Mouse (Mus musculus) heart, embryonic 16.5 days (tissue): ENCODE measurements around the gene Coro6. TPM values are rescaled to one million over a fixed set of nuclear protein-coding genes. Genes with fewer than 3 reads are reported as not detected.

ENCODE experiments used
- ATAC-seq: fragments of 200-750 bp; cut with Nextera tagmentation; replicated peaks from 2 replicates; pipeline ENCODE4 v1.8.0; 2017; ENCODE audit warnings: moderate number of reproducible peaks; ENCODE audit not compliant: insufficient read depth, low FRiP score; ENCODE audit errors: extremely low read depth
- H3K27ac ChIP-seq: fragments of 300-500 bp; sonication (generic); 2 replicates; pipeline ENCODE4 v1.5.1; 2014; ENCODE audit warnings: mild to moderate bottlenecking, low read length, control low read depth, moderate library complexity
- H3K27me3 ChIP-seq: fragments of 300-500 bp; sonication (generic); 2 replicates; pipeline ENCODE4 v1.6.1; 2014; ENCODE audit warnings: low read length, mixed read lengths; ENCODE audit not compliant: control insufficient read depth, insufficient read depth
- H3K36me3 ChIP-seq: fragments of 300-500 bp; sonication (generic); 2 replicates; pipeline ENCODE4 v1.6.1; 2014; ENCODE audit not compliant: control insufficient read depth, insufficient read depth
- H3K4me1 ChIP-seq: fragments of 300-500 bp; sonication (generic); 2 replicates; pipeline ENCODE4 v1.6.1; 2014; ENCODE audit warnings: low read length, mixed read lengths; ENCODE audit not compliant: control insufficient read depth, insufficient read depth
- H3K4me2 ChIP-seq: fragments of 300-500 bp; sonication (generic); 2 replicates; pipeline ENCODE4 v1.6.1; 2014; ENCODE audit warnings: low read depth, mild to moderate bottlenecking, control low read depth, low read length
- H3K4me3 ChIP-seq: fragments of 300-500 bp; sonication (generic); 2 replicates; pipeline ENCODE4 v1.5.1; 2014; ENCODE audit warnings: mild to moderate bottlenecking, control low read depth, low read length
- H3K9ac ChIP-seq: fragments of 300-500 bp; sonication (generic); 2 replicates; pipeline ENCODE4 v1.6.1; 2014; ENCODE audit warnings: low read length, control low read depth
- H3K9me3 ChIP-seq: fragments of 300-500 bp; sonication (generic); replicated peaks from 2 replicates; pipeline ENCODE4 v1.6.1; 2016; ENCODE audit warnings: low read length; ENCODE audit not compliant: control insufficient read depth
- WGBS: fragments of 180-500 bp; shearing (Covaris S2); extraction: QIAGEN DNeasy Blood & Tissue Kit; methylation state at CpG from one replicate; pipeline ENCODE4 v1.1.7; 2014; 5-methylcytosine and 5-hydroxymethylcytosine counted together
- polyA plus RNA-seq: library from polyadenylated mRNA; unstranded; fragments of >200 nt; fragmentation: Nextera tagmentation; extraction: Ambion mirVana; gene quantifications from 2 replicates; pipeline ENCODE4 v1.2.1, GENCODE M21; 2015

Gene Coro6
- polyA plus RNA-seq, 1 experiment from 2014 or later = 47.4 TPM

DNA sequence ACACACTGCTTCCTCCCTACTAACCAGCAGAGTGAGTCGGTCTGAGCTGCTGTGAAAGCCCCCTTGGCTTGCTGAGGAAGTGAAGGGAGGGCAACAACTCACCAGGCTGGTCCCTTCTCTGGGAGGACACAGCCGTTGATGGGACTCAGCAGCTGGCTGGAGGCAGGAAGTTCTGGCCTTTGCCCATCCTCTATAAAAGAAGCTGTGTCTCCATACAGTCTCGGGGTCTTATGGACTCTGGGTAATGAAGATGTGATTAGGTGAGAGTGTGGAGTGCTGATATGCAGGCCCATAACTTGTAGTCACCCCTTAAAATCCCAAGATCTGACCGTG is 32.1 kb downstream of the Coro6 start:
- Histone ChIP-seq H3K4me3 (peak overlapping the region; percentile 95), H3K9ac (peak overlapping the region; percentile 95), H3K4me2 (peak overlapping the region; percentile 95), H3K4me1 (peaks cover 66% of the 10 kb centered on the region), H3K27me3 (no peaks in the 10 kb centered on the region), H3K36me3 (peaks cover 1% of the 10 kb centered on the region; the same call in 1 of the 2 replicates), H3K27ac (peak overlapping the region; percentile 87), H3K9me3 (no peaks in the 10 kb centered on the region)
- ATAC-seq = no peak
- 20% methylated on average over 4 of the region's 4 CpGs for WGBS

DNA sequence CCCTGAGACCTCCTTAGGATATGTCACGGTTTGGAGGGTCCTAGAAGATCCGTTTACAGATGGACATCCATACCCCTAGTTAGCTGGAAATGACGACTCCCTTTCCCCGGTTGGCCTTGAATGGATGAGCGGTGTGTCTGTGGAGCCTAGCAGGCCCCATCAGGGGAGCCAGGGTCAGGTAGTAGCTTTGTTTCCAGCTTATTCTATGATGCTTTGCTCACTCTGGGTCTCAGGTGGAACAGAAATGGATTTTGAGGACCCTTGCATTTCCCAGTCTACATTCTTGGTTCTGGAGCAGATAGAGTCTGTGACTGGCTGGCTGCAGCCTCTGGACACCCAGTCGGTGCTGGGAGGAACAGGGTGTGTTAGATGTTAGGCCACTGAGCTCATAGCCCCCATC is 32.6 kb downstream of the Coro6 start:
- no peak overlapping the region; the same call in 1 of the 2 replicates for H3K27ac ChIP-seq
- 59% methylated on average over 6 of the region's 6 CpGs for WGBS
- H3K9ac ChIP-seq = peak overlapping the region; percentile 95
- no peaks in the 10 kb centered on the region for H3K27me3 ChIP-seq
- peak overlapping the region; percentile 95 for H3K4me3 ChIP-seq
- ATAC-seq = no peak
- no peaks in the 10 kb centered on the region for H3K9me3 ChIP-seq
- peak overlapping the region; percentile 95 for H3K4me2 ChIP-seq
- peaks cover 66% of the 10 kb centered on the region for H3K4me1 ChIP-seq
- H3K36me3 ChIP-seq = peaks cover 5% of the 10 kb centered on the region; the same call in 1 of the 2 replicates

DNA sequence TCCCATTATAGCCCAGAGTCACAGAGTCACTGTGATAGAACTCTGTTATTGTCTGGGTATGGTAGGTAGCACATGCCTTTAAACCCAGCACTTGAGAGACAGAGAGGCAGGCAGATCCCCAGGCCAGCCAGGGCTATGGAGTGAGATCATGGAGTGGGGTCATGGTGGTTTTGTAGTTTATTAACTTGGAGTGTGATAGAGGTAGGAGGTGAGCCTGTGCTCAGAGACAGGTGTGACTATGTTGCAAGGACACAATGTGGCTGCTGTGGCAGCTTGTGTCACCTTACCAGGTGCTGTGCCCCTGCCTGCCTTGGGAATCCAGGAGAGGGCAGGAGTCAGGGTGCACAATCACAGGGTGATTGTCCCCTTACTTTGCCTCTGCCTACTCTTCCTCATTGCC is 33.3 kb downstream of the Coro6 start:
- Histone ChIP-seq H3K9me3 (no peaks in the 10 kb centered on the region), H3K4me1 (peaks cover 60% of the 10 kb centered on the region), H3K27ac (no peak overlapping the region; the same call in 1 of the 2 replicates), H3K36me3 (peaks cover 12% of the 10 kb centered on the region), H3K9ac (peak overlapping the region; percentile 38; the same call in 1 of the 2 replicates), H3K27me3 (no peaks in the 10 kb centered on the region), H3K4me2 (no peak overlapping the region), H3K4me3 (no peak overlapping the region)
- no peak for ATAC-seq

DNA sequence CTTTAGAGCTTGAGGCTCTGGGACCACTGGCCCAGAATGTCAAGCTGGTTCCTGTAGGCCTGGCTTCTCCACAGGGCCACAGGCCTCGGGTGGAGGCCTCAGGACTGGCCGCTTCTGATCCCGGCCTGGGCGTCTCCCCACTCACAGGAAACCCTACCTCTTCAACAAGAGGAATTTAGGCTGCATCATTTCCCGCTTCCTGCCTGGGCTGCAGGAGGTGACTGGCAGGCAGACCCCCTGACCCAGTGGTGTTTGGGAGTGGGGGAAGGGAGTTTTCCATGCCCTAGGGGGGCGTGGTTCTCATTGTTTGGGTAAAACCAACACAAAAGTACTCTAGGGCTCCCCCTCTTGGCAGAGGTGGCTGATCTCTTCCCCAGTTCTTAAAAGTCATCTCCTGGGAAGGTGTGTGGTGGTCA is 35.1 kb downstream of the Coro6 start:
- Histone ChIP-seq H3K4me3 (no peak overlapping the region), H3K9me3 (no peaks in the 10 kb centered on the region), H3K36me3 (peaks cover 12% of the 10 kb centered on the region), H3K27me3 (no peaks in the 10 kb centered on the region), H3K9ac (peak overlapping the region; percentile 48), H3K4me2 (no peak overlapping the region), H3K27ac (peak overlapping the region; percentile 88), H3K4me1 (peaks cover 45% of the 10 kb centered on the region)
- peak; percentile 14; the same call in 1 of the 2 replicates for ATAC-seq
- WGBS = 50% methylated on average over 6 of the region's 6 CpGs

DNA sequence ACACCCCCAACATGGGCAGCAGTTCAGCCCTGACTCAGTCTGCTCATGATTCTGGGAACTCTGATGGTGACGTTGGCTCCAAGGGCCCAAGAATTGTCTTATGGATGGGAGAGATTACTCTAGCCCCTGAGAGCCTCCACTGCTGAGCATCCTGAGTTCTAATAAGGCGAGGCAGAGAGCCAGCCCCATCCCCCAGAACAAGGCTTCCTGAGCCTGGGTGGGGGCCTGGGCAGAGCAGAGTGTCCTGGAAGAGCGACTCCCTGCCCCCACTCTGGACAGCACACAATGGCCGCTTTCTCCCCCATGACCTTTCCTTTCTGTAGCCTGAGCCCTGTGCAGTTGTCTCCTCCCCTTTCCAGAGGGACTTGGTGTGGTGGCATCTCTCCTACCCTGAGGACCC is 35.6 kb downstream of the Coro6 start:
- Histone ChIP-seq H3K27ac (peak overlapping the region; percentile 88), H3K4me2 (peak overlapping the region; percentile 13; the same call in 1 of the 2 replicates), H3K36me3 (peaks cover 16% of the 10 kb centered on the region), H3K4me1 (peaks cover 45% of the 10 kb centered on the region), H3K9me3 (no peaks in the 10 kb centered on the region), H3K27me3 (no peaks in the 10 kb centered on the region), H3K9ac (peak overlapping the region; percentile 57), H3K4me3 (no peak overlapping the region)
- ATAC-seq = no peak
- 34% methylated on average over 4 of the region's 4 CpGs for whole genome bisulfite sequencing

DNA sequence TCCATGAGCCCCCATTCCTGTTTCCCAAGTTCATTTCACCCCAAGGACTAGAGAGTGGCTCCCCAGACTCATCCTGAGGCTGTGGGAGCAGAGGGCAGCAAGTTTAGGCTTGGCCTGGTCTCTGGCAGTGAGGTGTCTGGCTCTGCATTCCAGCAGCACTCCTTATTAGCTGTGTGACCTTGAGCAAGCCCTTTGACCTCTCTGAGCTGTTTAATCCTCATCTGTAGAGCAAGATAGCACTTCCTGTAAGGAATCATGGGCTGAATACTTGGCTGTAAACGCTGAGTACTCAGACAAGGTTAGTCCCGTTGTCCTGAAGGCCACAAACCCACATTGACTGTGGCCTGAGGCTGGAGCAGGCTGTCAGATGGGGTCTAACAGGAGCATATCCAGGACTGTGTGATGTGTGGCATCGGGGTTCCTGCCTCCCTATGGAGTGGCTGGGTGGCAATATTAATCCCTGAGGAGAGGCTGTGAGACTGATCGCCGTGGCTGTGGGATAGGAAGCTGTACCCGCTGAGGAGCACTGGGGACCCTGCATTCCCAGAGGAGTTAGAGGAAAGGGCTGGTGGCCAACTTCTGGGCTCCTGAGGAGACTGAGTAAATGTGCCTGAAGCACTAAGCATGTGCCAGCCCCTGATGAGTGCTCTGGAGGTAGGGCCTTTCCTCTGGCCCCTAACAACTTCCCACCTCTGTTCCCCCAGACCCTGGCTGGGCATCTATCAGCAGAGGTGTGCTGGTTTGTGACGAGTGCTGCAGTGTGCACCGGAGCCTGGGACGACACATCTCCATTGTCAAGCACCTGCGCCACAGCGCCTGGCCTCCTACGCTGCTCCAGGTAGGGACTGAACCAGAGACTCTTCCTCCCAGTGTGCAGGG is 36.3 kb downstream of the Coro6 start:
- peaks cover 22% of the 10 kb centered on the region for H3K36me3 ChIP-seq
- H3K9me3 ChIP-seq = no peaks in the 10 kb centered on the region
- no peak for ATAC-seq
- H3K27me3 ChIP-seq = no peaks in the 10 kb centered on the region
- no peak overlapping the region for H3K4me3 ChIP-seq
- peak overlapping the region; percentile 13; the same call in 1 of the 2 replicates for H3K4me2 ChIP-seq
- WGBS = 63% methylated on average over 12 of the region's 12 CpGs
- peaks cover 48% of the 10 kb centered on the region for H3K4me1 ChIP-seq
- H3K27ac ChIP-seq = peak overlapping the region; percentile 88
- peak overlapping the region; percentile 57 for H3K9ac ChIP-seq

DNA sequence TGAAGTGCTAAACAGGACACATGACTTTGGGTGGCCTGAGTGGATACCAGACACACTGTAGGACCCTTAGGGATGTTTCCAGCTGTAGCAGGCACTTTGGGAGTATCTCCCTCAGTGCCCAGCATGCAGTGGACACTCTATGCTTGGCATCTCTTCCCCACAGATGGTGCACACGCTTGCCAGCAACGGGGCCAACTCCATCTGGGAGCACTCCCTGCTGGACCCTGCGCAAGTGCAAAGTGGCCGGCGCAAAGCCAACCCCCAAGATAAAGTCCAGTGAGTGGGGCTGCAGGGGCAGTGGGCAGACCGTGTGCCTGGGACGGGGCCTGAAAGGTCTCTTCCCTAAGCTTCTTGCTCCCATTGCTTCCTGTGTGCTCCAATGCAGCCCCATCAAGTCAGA is 37.1 kb downstream of the Coro6 start:
- no peaks in the 10 kb centered on the region for H3K27me3 ChIP-seq
- H3K4me1 ChIP-seq = peaks cover 43% of the 10 kb centered on the region
- ATAC-seq = no peak
- H3K27ac ChIP-seq = no peak overlapping the region
- 80% methylated on average over 7 of the region's 7 CpGs for WGBS
- no peak overlapping the region for H3K4me2 ChIP-seq
- H3K36me3 ChIP-seq = peaks cover 28% of the 10 kb centered on the region
- H3K9me3 ChIP-seq = no peaks in the 10 kb centered on the region
- no peak overlapping the region for H3K4me3 ChIP-seq
- no peak overlapping the region for H3K9ac ChIP-seq

DNA sequence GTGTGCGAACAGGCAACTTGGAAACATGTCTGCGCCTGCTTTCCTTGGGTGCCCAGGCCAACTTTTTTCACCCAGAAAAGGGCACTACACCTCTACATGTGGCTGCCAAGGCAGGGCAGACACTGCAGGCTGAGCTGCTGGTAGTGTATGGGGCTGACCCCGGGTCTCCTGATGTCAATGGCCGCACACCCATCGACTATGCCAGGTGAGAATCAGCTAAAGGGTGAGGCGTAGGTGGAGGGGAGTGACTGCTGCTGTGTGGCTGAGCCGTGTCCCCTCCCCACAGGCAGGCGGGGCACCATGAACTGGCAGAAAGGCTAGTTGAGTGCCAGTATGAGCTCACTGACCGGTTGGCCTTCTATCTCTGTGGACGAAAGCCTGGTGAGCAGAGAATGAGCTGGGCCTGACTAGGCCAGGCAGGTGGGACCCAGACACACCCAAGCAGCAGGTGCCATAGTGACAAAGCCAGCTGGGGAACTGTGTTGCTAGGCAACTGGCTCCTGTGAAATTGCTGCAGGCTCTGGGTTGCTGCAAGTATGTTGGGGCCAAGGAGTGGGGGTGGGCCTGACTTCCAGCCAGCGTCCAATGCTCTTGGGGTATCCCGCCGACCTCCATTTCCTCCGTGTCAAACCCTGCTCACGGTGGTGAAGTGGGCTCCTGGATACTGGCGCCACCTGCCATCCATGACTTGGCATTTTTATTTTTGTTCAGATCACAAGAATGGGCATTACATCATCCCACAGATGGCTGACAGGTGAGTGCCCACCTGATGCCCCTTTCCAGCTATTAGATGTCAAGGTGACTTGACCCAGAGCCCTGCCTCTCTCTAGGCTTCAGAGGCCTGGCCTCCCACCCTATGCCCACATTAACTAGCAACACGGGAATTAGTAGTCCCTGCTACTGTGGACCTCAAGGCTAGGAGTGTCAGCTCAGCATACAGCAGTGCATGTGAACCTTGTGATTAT is 38.4 kb downstream of the Coro6 start:
- ATAC-seq = no peak
- Histone ChIP-seq H3K27ac (no peak overlapping the region), H3K36me3 (peaks cover 40% of the 10 kb centered on the region), H3K9me3 (no peaks in the 10 kb centered on the region), H3K4me2 (no peak overlapping the region), H3K9ac (no peak overlapping the region), H3K27me3 (no peaks in the 10 kb centered on the region), H3K4me1 (peaks cover 30% of the 10 kb centered on the region), H3K4me3 (no peak overlapping the region)
- 83% methylated on average over 17 of the region's 17 CpGs for WGBS
